ENCODE assay signal across 9 mouse cellular contexts in genomic region chr7:126775978-126776234, GRCm38 (mm10). TPM values are rescaled to one million over a fixed set of nuclear protein-coding genes. Genes with fewer than 3 reads are reported as not detected.
DNase-seq lines count a peak whose midpoint lies in the region; ATAC-seq and TF ChIP-seq lines count a peak whose summit lies in the region.
"Had no signal": no experiment of that assay in that cellular context is flagged by ENCODE, and none has a peak within 500 bp of the region (broad histone marks: within the 10 kb centered on the region; RNA-seq: fewer than 3 reads in every experiment).

No protein-coding gene starts in this region.

- H3K4me1 ChIP-seq in heart, embryonic 12.5 days (replicated peaks) = peaks cover 34% of the 10 kb centered on the region
- H3K4me1 ChIP-seq in ES-E14 (ENCODE audit: control insufficient read depth in 2 of 2, insufficient read depth in 2 of 2, low read length in 2 of 2, poor library complexity in 1 of 2) = peaks cover 5 to 18% of the 10 kb centered on the region in 2 experiments
- peaks cover 36% of the 10 kb centered on the region for H3K4me1 ChIP-seq in hindbrain, embryonic 12.5 days
- peaks cover 48% of the 10 kb centered on the region for H3K4me1 ChIP-seq in midbrain, embryonic 10.5 days

- no peaks in the 10 kb centered on the region for H3K9me3 ChIP-seq in heart, embryonic 12.5 days (replicated peaks)
- H3K9me3 ChIP-seq in ES-E14 (ENCODE audit: control insufficient read depth, insufficient read depth, low read depth, low read length) = no peaks in the 10 kb centered on the region
- no peaks in the 10 kb centered on the region for H3K9me3 ChIP-seq in hindbrain, embryonic 12.5 days (replicated peaks)
- H3K9me3 ChIP-seq in midbrain, embryonic 10.5 days (replicated peaks) = no peaks in the 10 kb centered on the region

- no peak for ATAC-seq in heart, embryonic 12.5 days (ENCODE audit: insufficient number of reproducible peaks, low FRiP score)
- ATAC-seq in hindbrain, embryonic 12.5 days (ENCODE audit: low FRiP score) = no peak

- H3K36me3 ChIP-seq in heart, embryonic 12.5 days = peaks cover 32% of the 10 kb centered on the region
- peaks cover 2% of the 10 kb centered on the region; the same call in 1 of the 2 replicates for H3K36me3 ChIP-seq in ES-E14 (ENCODE audit: control insufficient read depth, insufficient read depth, low read length, poor library complexity, severe bottlenecking)
- peaks cover 13% of the 10 kb centered on the region; the same call in 1 of the 2 replicates for H3K36me3 ChIP-seq in hindbrain, embryonic 12.5 days
- peaks cover 18% of the 10 kb centered on the region for H3K36me3 ChIP-seq in midbrain, embryonic 10.5 days

- WGBS in heart, embryonic 12.5 days = 51% methylated on average over 3 of the region's 3 CpGs
- whole genome bisulfite sequencing in hindbrain, embryonic 12.5 days = 65% methylated on average over 3 of the region's 3 CpGs
- 71% methylated on average over 3 of the region's 3 CpGs for WGBS in midbrain, embryonic 10.5 days

- no peak for DNase-seq in heart, adult 18-20 months
- no peak for DNase-seq in ES-E14 (ENCODE audit: low read depth, low spot score)
- DNase-seq in midbrain, embryonic 10.5 days (ENCODE audit: low spot score) = no peak
- no peak for DNase-seq in spleen, adult 12 weeks (ENCODE audit: low spot score)
- DNase-seq in gastrocnemius, postnatal 10 days = no peak
- DNase-seq in cerebellum, adult 9-10 months = no peak

- in situ Hi-C loops in ES-E14 (cut with MboI; ENCODE audit: low sequenced_read_pairs in 2 of 2, unreplicated experiment in 2 of 2) = no loop called here

- peak overlapping the region; percentile 94 for H3K4me2 ChIP-seq in heart, embryonic 12.5 days
- H3K4me2 ChIP-seq in hindbrain, embryonic 12.5 days (replicated peaks) = peak overlapping the region; percentile 95

- H3K4me3 ChIP-seq in heart, embryonic 12.5 days = no peak overlapping the region
- peak overlapping the region in 1 of 2 experiments; percentile 74; a peak in 1 of 4 replicates for H3K4me3 ChIP-seq in ES-E14 (ENCODE audit: insufficient read depth in 1 of 2, low read depth in 1 of 2, low read length in 2 of 2, poor library complexity in 1 of 2, severe bottlenecking in 1 of 2)
- H3K4me3 ChIP-seq in hindbrain, embryonic 12.5 days = no peak overlapping the region
- peak overlapping the region; percentile 79 for H3K4me3 ChIP-seq in midbrain, embryonic 10.5 days

- H3K27ac ChIP-seq in heart, embryonic 12.5 days (ENCODE audit: poor library complexity, severe bottlenecking) = peak overlapping the region; percentile 76; the same call in 1 of the 2 replicates
- no peak overlapping the region for H3K27ac ChIP-seq in ES-E14 (ENCODE audit: insufficient read depth, low read depth, low read length, poor library complexity, severe bottlenecking)
- peak overlapping the region; percentile 88 for H3K27ac ChIP-seq in hindbrain, embryonic 12.5 days
- peak overlapping the region; percentile 96 for H3K27ac ChIP-seq in midbrain, embryonic 10.5 days (replicated peaks)

- H3K27me3 ChIP-seq in heart, embryonic 12.5 days (replicated peaks) = no peaks in the 10 kb centered on the region
- H3K27me3 ChIP-seq in hindbrain, embryonic 12.5 days = no peaks in the 10 kb centered on the region
- no peaks in the 10 kb centered on the region for H3K27me3 ChIP-seq in midbrain, embryonic 10.5 days (ENCODE audit: low read depth, poor library complexity, severe bottlenecking)

- H3K9ac ChIP-seq in heart, embryonic 12.5 days = peak overlapping the region; percentile 96; the same call in 1 of the 2 replicates
- H3K9ac ChIP-seq in ES-E14 (ENCODE audit: insufficient read depth, low read depth, low read length, poor library complexity, severe bottlenecking) = peak overlapping the region; percentile 62; the same call in 1 of the 2 replicates
- peak overlapping the region; percentile 93; the same call in 1 of the 2 replicates for H3K9ac ChIP-seq in hindbrain, embryonic 12.5 days

TF ChIP-seq in ES-E14, 5 proteins besides CTCF, POLR2A, EP300 and RAD21:
- TF ChIP-seq ZC3H11A (IDR thresholded peaks at IDR 0.05; ENCODE audit: borderline replicate concordance, low read depth, low read length) (no peak), MAFK (IDR thresholded peaks at IDR 0.05; ENCODE audit: insufficient read depth, low read depth, low read length) (no peak), ZNF384 (IDR thresholded peaks at IDR 0.05; ENCODE audit: low read depth, low read length) (no peak), CHD2 (IDR thresholded peaks at IDR 0.05; ENCODE audit: low read depth, low read length) (no peak), HCFC1 (IDR thresholded peaks at IDR 0.05; ENCODE audit: borderline replicate concordance, insufficient read depth, low read length) (no peak)

RNA-seq across cellular contexts. Expression of gene Ypel3, which starts 0.8 kb away (rescaled TPM):
- polyA plus RNA-seq in heart, embryonic 12.5 days (2016; fragmentation: Nextera tagmentation; extraction: Ambion mirVana) = 74.8 and 78.7 TPM in 2 replicates
- 10 to 100 TPM; 43.4 to 73.3 TPM for total RNA-seq in heart, adult 18-20 months (2021)
- total RNA-seq in ES-E14 (2012; rRNA removed) = 19.4 and 20.8 TPM in 2 replicates
- polyA plus RNA-seq in hindbrain, embryonic 12.5 days (2016; fragmentation: Nextera tagmentation; extraction: Ambion mirVana) = 140 and 144 TPM in 2 replicates
- 41.0 and 60.5 TPM in 2 replicates for polyA plus RNA-seq in midbrain, embryonic 10.5 days (2016; fragmentation: Nextera tagmentation; extraction: Ambion mirVana)
- total RNA-seq in gastrocnemius, postnatal 10 days (2021) = 10 to 100 TPM; 56.3 to 62.9 TPM

RNA-seq across cellular contexts. Expression of gene Tbx6, which starts 5.4 kb away (rescaled TPM):
- polyA plus RNA-seq in heart, embryonic 12.5 days (2016; fragmentation: Nextera tagmentation; extraction: Ambion mirVana) = 0.27 and 0.33 TPM in 2 replicates
- total RNA-seq in heart, adult 18-20 months (2021) = under 1 TPM; 0.27 to 0.64 TPM
- total RNA-seq in ES-E14 (2012; rRNA removed) = 0.89 and 1.7 TPM in 2 replicates
- 0.48 and 1.1 TPM in 2 replicates for polyA plus RNA-seq in hindbrain, embryonic 12.5 days (2016; fragmentation: Nextera tagmentation; extraction: Ambion mirVana)
- polyA plus RNA-seq in midbrain, embryonic 10.5 days (2016; fragmentation: Nextera tagmentation; extraction: Ambion mirVana) = 0.42 and 0.64 TPM in 2 replicates
- under 1 TPM; 0.38 to 0.75 TPM for total RNA-seq in gastrocnemius, postnatal 10 days (2021)
- total RNA-seq: common myeloid progenitor, adult 5-6 weeks had no signal

RNA-seq across cellular contexts. Expression of gene Gdpd3, which starts 9.8 kb away (rescaled TPM):
- polyA plus RNA-seq in heart, embryonic 12.5 days (2016; fragmentation: Nextera tagmentation; extraction: Ambion mirVana) = 0.87 and 1.8 TPM in 2 replicates
- 1 to 10 TPM in 1 of 2 experiments, under 1 TPM in 1; 0.27 to 1.6 TPM for total RNA-seq in heart, adult 18-20 months (2021)
- total RNA-seq in ES-E14 (2012; rRNA removed) = 4.0 and 5.9 TPM in 2 replicates
- polyA plus RNA-seq in hindbrain, embryonic 12.5 days (2016; fragmentation: Nextera tagmentation; extraction: Ambion mirVana) = 1.4 TPM in 2 replicates
- polyA plus RNA-seq in midbrain, embryonic 10.5 days (2016; fragmentation: Nextera tagmentation; extraction: Ambion mirVana) = 0.68 and 1.1 TPM in 2 replicates
- total RNA-seq in gastrocnemius, postnatal 10 days (2021) = 1 to 10 TPM; 1.0 to 4.0 TPM

RNA-seq across cellular contexts. Expression of gene Ppp4c, which starts 16.4 kb away (rescaled TPM):
- 181 and 192 TPM in 2 replicates for polyA plus RNA-seq in heart, embryonic 12.5 days (2016; fragmentation: Nextera tagmentation; extraction: Ambion mirVana)
- total RNA-seq in heart, adult 18-20 months (2021) = 10 to 100 TPM; 35.6 to 39.0 TPM
- total RNA-seq in ES-E14 (2012; rRNA removed) = 260 and 291 TPM in 2 replicates
- polyA plus RNA-seq in hindbrain, embryonic 12.5 days (2016; fragmentation: Nextera tagmentation; extraction: Ambion mirVana) = 286 and 294 TPM in 2 replicates
- polyA plus RNA-seq in midbrain, embryonic 10.5 days (2016; fragmentation: Nextera tagmentation; extraction: Ambion mirVana) = 376 and 407 TPM in 2 replicates
- total RNA-seq in gastrocnemius, postnatal 10 days (2021) = 10 to 100 TPM; 44.2 to 48.8 TPM

RNA-seq across cellular contexts. Expression of gene Mapk3, which starts 16.5 kb away (rescaled TPM):
- 57.8 and 58.7 TPM in 2 replicates for polyA plus RNA-seq in heart, embryonic 12.5 days (2016; fragmentation: Nextera tagmentation; extraction: Ambion mirVana)
- total RNA-seq in heart, adult 18-20 months (2021) = 10 to 100 TPM; 37.2 to 46.7 TPM
- total RNA-seq in ES-E14 (2012; rRNA removed) = 31.1 and 42.1 TPM in 2 replicates
- 63.6 and 67.8 TPM in 2 replicates for polyA plus RNA-seq in hindbrain, embryonic 12.5 days (2016; fragmentation: Nextera tagmentation; extraction: Ambion mirVana)
- 53.8 and 54.9 TPM in 2 replicates for polyA plus RNA-seq in midbrain, embryonic 10.5 days (2016; fragmentation: Nextera tagmentation; extraction: Ambion mirVana)
- total RNA-seq in gastrocnemius, postnatal 10 days (2021) = 10 to 100 TPM; 43.7 to 54.7 TPM
